17 mouse cellular contexts compared by ENCODE assay signal in genomic region chr5:86072756-86073386, GRCm38 (mm10). TPM values are rescaled to one million over a fixed set of nuclear protein-coding genes. Genes with fewer than 3 reads are reported as not detected.
"Had no signal": no experiment of that assay in that cellular context is flagged by ENCODE, and none has a peak within 500 bp of the region (broad histone marks: within the 10 kb centered on the region; RNA-seq: fewer than 3 reads in every experiment).

No protein-coding gene starts in this region.

- H3K27ac ChIP-seq: layer of hippocampus, adult 2 months; limb, embryonic 12.5 days; midbrain, embryonic 10.5 days; neural tube, embryonic 12.5 days; stomach, embryonic 15.5 days had no signal

- H3K27me3 ChIP-seq: limb, embryonic 12.5 days; neural tube, embryonic 12.5 days; stomach, embryonic 15.5 days had no signal

- H3K36me3 ChIP-seq: limb, embryonic 12.5 days; midbrain, embryonic 10.5 days; neural tube, embryonic 12.5 days; stomach, embryonic 15.5 days had no signal

- H3K9me3 ChIP-seq: limb, embryonic 12.5 days; midbrain, embryonic 10.5 days; neural tube, embryonic 12.5 days; stomach, embryonic 15.5 days had no signal

- H3K4me2 ChIP-seq: limb, embryonic 12.5 days; lung, embryonic 14.5 days; neural tube, embryonic 12.5 days; stomach, embryonic 15.5 days had no signal

- H3K9ac ChIP-seq: limb, embryonic 12.5 days; lung, embryonic 14.5 days; neural tube, embryonic 12.5 days; stomach, embryonic 15.5 days had no signal

- H3K4me3 ChIP-seq: layer of hippocampus, adult 2 months; limb, embryonic 12.5 days; midbrain, embryonic 10.5 days; myocyte; neural tube, embryonic 12.5 days; stomach, embryonic 15.5 days had no signal

- H3K4me1 ChIP-seq: limb, embryonic 12.5 days; midbrain, embryonic 10.5 days; neural tube, embryonic 12.5 days; stomach, embryonic 15.5 days had no signal

- DNase-seq: kidney, adult 11 months; kidney, adult 9 months; kidney, postnatal 10 days; kidney, postnatal 4 days; lung, embryonic 14.5 days; lung, postnatal 14 days; midbrain, embryonic 14.5 days; thymus, adult 2 months; thymus, postnatal 25 days had no signal

RNA-seq across cellular contexts. Expression of gene Stap1, which starts 1.3 kb away (rescaled TPM):
- total RNA-seq: layer of hippocampus, adult 2 months; layer of hippocampus, postnatal 10 days; left cerebral cortex, postnatal 36 days had no signal
